13 mouse cellular contexts compared by ENCODE assay signal in the genomic region with DNA sequence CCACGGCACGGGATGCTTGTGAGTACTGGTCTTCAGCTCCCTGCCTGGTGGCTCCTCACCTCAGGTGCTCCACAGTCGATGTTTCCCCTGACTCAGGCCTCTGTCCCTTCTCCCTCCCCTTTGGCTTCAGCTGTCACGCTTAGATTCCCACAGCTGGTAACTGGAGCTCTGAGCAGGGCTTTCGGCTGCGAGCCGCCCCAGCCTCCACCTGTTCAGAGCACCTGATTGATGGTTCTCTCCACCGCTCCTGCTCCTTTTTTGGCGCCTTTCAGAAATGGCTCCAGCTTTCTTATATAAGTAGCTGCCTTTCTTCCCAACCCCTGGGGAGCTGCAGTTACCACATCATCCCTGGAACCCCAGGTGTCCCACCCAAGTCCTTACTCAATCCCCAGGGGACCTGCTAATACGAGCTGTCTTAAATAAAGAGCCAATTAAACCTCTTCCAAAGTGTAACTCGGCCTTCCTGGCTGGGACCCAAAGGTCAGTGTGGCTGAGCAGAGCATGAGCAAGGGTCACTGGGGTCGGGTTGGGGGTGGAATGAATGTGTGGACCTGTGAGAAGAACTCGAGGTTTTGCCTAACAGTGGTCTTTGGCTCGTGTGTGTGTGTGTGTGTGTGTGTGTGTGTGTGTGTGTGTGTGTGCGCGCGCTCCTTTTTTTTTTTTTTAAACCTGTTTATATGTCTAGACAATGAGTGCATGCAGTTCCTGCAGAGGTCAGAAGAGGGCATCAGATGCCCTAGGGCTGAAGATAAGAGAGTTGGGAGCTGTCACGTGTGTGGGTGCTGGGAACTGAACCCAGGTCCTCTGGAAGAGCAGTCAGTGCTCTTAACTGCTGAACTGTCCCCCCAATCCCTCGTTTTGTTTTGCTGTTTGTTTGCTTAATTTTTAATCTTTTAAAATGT. TPM values are rescaled to one million over a fixed set of nuclear protein-coding genes. Genes with fewer than 3 reads are reported as not detected.
DNase-seq lines count a peak whose midpoint lies in the region; ATAC-seq and TF ChIP-seq lines count a peak whose summit lies in the region.
"Had no signal": no experiment of that assay in that cellular context is flagged by ENCODE, and none has a peak within 500 bp of the region (broad histone marks: within the 10 kb centered on the region; RNA-seq: fewer than 3 reads in every experiment).

No protein-coding gene starts in this region.

- H3K27me3 ChIP-seq in liver, embryonic 11.5 days (replicated peaks; ENCODE audit: control insufficient read depth, insufficient read depth, low read length), result no peaks in the 10 kb centered on the region
- H3K27me3 ChIP-seq in embryonic facial prominence, embryonic 14.5 days (replicated peaks; ENCODE audit: control insufficient read depth, insufficient read depth, low read length), result no peaks in the 10 kb centered on the region
- H3K27me3 ChIP-seq in kidney, embryonic 14.5 days (ENCODE audit: control insufficient read depth, insufficient read depth, low read length), result no peaks in the 10 kb centered on the region
- H3K27me3 ChIP-seq in liver, postnatal 0 days (ENCODE audit: insufficient read depth, low read length), result no peaks in the 10 kb centered on the region
- H3K27me3 ChIP-seq: forebrain, embryonic 15.5 days had no signal

- no peak overlapping the region for H3K4me2 ChIP-seq in liver, embryonic 11.5 days
- H3K4me2 ChIP-seq in embryonic facial prominence, embryonic 14.5 days (ENCODE audit: low read depth, low read length), result no peak overlapping the region
- 0 out of 2 replicates have a peak overlapping the region, but pooled peaks have one; percentile 8 for H3K4me2 ChIP-seq in kidney, embryonic 14.5 days (replicated peaks; ENCODE audit: low read depth, low read length)
- 0 out of 2 replicates have a peak overlapping the region, but pooled peaks have one; percentile 11 for H3K4me2 ChIP-seq in liver, postnatal 0 days (ENCODE audit: low read depth, low read length)
- H3K4me2 ChIP-seq: forebrain, embryonic 15.5 days had no signal

- peak; percentile 27 for DNase-seq in liver
- DNase-seq in liver, embryonic 11.5 days (ENCODE audit: low spot score), result no peak
- peak; percentile 50 for DNase-seq in embryonic facial prominence, embryonic 14.5 days (ENCODE audit: low spot score)
- DNase-seq in liver, postnatal 0 days, result no peak
- no peak for DNase-seq in left cerebral cortex, adult 11 months (ENCODE audit: low spot score)
- DNase-seq in layer of hippocampus, postnatal 25 days (ENCODE audit: extremely low spot score in 1 of 2, low spot score in 1 of 2), result no peak
- DNase-seq in right cerebral cortex, adult 18-20 months, result no peak
- DNase-seq: cerebellum, postnatal 36 days; lung, postnatal 36 days; right cerebral cortex, postnatal 14 days; thymus, adult 2 months had no signal

- 43% methylated on average over 16 of the region's 19 CpGs for WGBS in liver, embryonic 11.5 days
- 56% methylated on average over 18 of the region's 19 CpGs for WGBS in embryonic facial prominence, embryonic 14.5 days
- WGBS in kidney, embryonic 14.5 days, result 39% methylated on average over 19 of the region's 19 CpGs
- 53% methylated on average over 19 of the region's 19 CpGs for WGBS in liver, postnatal 0 days (ENCODE audit: insufficient replicate concordance)

- H3K4me1 ChIP-seq in liver, embryonic 11.5 days (replicated peaks; ENCODE audit: control insufficient read depth, insufficient read depth, low read length), result no peaks in the 10 kb centered on the region
- no peaks in the 10 kb centered on the region for H3K4me1 ChIP-seq in embryonic facial prominence, embryonic 14.5 days (ENCODE audit: control insufficient read depth, insufficient read depth, low read length)
- H3K4me1 ChIP-seq in kidney, embryonic 14.5 days (ENCODE audit: control insufficient read depth, insufficient read depth, low read length), result no peaks in the 10 kb centered on the region
- no peaks in the 10 kb centered on the region for H3K4me1 ChIP-seq in liver, postnatal 0 days (ENCODE audit: insufficient read depth)

- no peak overlapping the region for H3K4me3 ChIP-seq in liver, embryonic 11.5 days (ENCODE audit: low read depth, low read length)
- no peak overlapping the region for H3K4me3 ChIP-seq in embryonic facial prominence, embryonic 14.5 days (ENCODE audit: low read depth, low read length)
- H3K4me3 ChIP-seq in kidney, embryonic 14.5 days (ENCODE audit: low read length), result no peak overlapping the region
- H3K4me3 ChIP-seq in liver, postnatal 0 days (ENCODE audit: low read depth, low read length), result no peak overlapping the region
- H3K4me3 ChIP-seq: forebrain, embryonic 15.5 days had no signal

- H3K9ac ChIP-seq in liver, embryonic 11.5 days (ENCODE audit: low read depth, low read length), result no peak overlapping the region
- H3K9ac ChIP-seq in embryonic facial prominence, embryonic 14.5 days (ENCODE audit: low read depth, low read length), result no peak overlapping the region
- H3K9ac ChIP-seq in kidney, embryonic 14.5 days (ENCODE audit: low read depth, low read length), result no peak overlapping the region
- H3K9ac ChIP-seq in liver, postnatal 0 days (replicated peaks), result no peak overlapping the region
- H3K9ac ChIP-seq: forebrain, embryonic 15.5 days had no signal

- no peak for ATAC-seq in liver, embryonic 11.5 days (replicated peaks; ENCODE audit: low FRiP score)
- ATAC-seq in embryonic facial prominence, embryonic 14.5 days (ENCODE audit: low read depth), result peak; percentile 70
- ATAC-seq in kidney, embryonic 14.5 days (ENCODE audit: low FRiP score, low TSS enrichment), result peak; percentile 91
- peak; percentile 38; the same call in 1 of the 2 replicates for ATAC-seq in liver, postnatal 0 days
- ATAC-seq: forebrain, embryonic 15.5 days had no signal

- TF ChIP-seq CTCF in liver, postnatal 0 days (IDR thresholded peaks at IDR 0.05; ENCODE audit: low read depth), result no peak

- H3K9me3 ChIP-seq in liver, embryonic 11.5 days (ENCODE audit: control insufficient read depth, low read length), result no peaks in the 10 kb centered on the region
- H3K9me3 ChIP-seq in embryonic facial prominence, embryonic 14.5 days (ENCODE audit: control insufficient read depth, low read length), result no peaks in the 10 kb centered on the region
- H3K9me3 ChIP-seq in kidney, embryonic 14.5 days (ENCODE audit: control insufficient read depth, low read length), result no peaks in the 10 kb centered on the region
- H3K9me3 ChIP-seq in liver, postnatal 0 days (ENCODE audit: low read length), result no peaks in the 10 kb centered on the region
- H3K9me3 ChIP-seq: forebrain, embryonic 15.5 days had no signal

- no peak for TF ChIP-seq EP300 in liver, postnatal 0 days (IDR thresholded peaks at IDR 0.05; ENCODE audit: low read depth)

- no peak overlapping the region; the same call in 1 of the 2 replicates for H3K27ac ChIP-seq in liver, embryonic 11.5 days (ENCODE audit: low read depth, low read length)
- H3K27ac ChIP-seq in embryonic facial prominence, embryonic 14.5 days (replicated peaks; ENCODE audit: low read depth, low read length), result no peak overlapping the region
- peak overlapping the region; percentile 37; the same call in 1 of the 2 replicates for H3K27ac ChIP-seq in kidney, embryonic 14.5 days (ENCODE audit: low read depth, low read length)
- H3K27ac ChIP-seq in liver, postnatal 0 days (ENCODE audit: low read depth), result no peak overlapping the region
- H3K27ac ChIP-seq: forebrain, embryonic 15.5 days had no signal

- no peaks in the 10 kb centered on the region for H3K36me3 ChIP-seq in liver, embryonic 11.5 days (ENCODE audit: control insufficient read depth, insufficient read depth, low read length)
- H3K36me3 ChIP-seq in embryonic facial prominence, embryonic 14.5 days (ENCODE audit: control insufficient read depth, insufficient read depth, low read length), result no peaks in the 10 kb centered on the region; the same call in 1 of the 2 replicates
- H3K36me3 ChIP-seq in kidney, embryonic 14.5 days (ENCODE audit: control insufficient read depth, insufficient read depth, low read length), result no peaks in the 10 kb centered on the region
- no peaks in the 10 kb centered on the region for H3K36me3 ChIP-seq in liver, postnatal 0 days (replicated peaks; ENCODE audit: insufficient read depth, low read length)
- H3K36me3 ChIP-seq: forebrain, embryonic 15.5 days had no signal

RNA-seq across cellular contexts. Expression of a gene that starts 24.2 kb away (rescaled TPM):
- polyA plus RNA-seq in liver, embryonic 11.5 days (2014; fragmentation: Nextera tagmentation; extraction: Ambion mirVana), result 5.2 and 6.0 TPM in 2 replicates
- 12.2 and 13.5 TPM in 2 replicates for polyA plus RNA-seq in embryonic facial prominence, embryonic 14.5 days (2014; fragmentation: Nextera tagmentation; extraction: Ambion mirVana)
- polyA plus RNA-seq in kidney, embryonic 14.5 days (2014; fragmentation: Nextera tagmentation; extraction: Ambion mirVana), result 19.4 and 19.8 TPM in 2 replicates
- 4.0 and 4.5 TPM in 2 replicates for polyA plus RNA-seq in liver, postnatal 0 days (2015; fragmentation: Nextera tagmentation; extraction: Ambion mirVana)
- total RNA-seq in layer of hippocampus, postnatal 25 days (2021), result 10 to 100 TPM; 41.7 to 49.8 TPM

RNA-seq across cellular contexts. Expression of a gene that starts 33.9 kb away (rescaled TPM):
- 39.9 and 51.2 TPM in 2 replicates for polyA plus RNA-seq in liver, embryonic 11.5 days (2014; fragmentation: Nextera tagmentation; extraction: Ambion mirVana)
- polyA plus RNA-seq in embryonic facial prominence, embryonic 14.5 days (2014; fragmentation: Nextera tagmentation; extraction: Ambion mirVana), result 42.4 and 46.5 TPM in 2 replicates
- 57.0 and 85.8 TPM in 2 replicates for polyA plus RNA-seq in kidney, embryonic 14.5 days (2014; fragmentation: Nextera tagmentation; extraction: Ambion mirVana)
- 48.4 and 51.6 TPM in 2 replicates for polyA plus RNA-seq in liver, postnatal 0 days (2015; fragmentation: Nextera tagmentation; extraction: Ambion mirVana)
- 10 to 100 TPM; 43.5 to 53.4 TPM for total RNA-seq in layer of hippocampus, postnatal 25 days (2021)

Comparison
In these comparisons a context has a peak if more than half of its experiments do, and no peak if none do; other contexts are left out.
1. DNase-seq: peak in liver (single experiment) and embryonic facial prominence, embryonic 14.5 days (single experiment); none in liver, embryonic 11.5 days (single experiment), liver, postnatal 0 days (single experiment), left cerebral cortex, adult 11 months (single experiment), layer of hippocampus, postnatal 25 days (0 of 2) and right cerebral cortex, adult 18-20 months (single experiment).
2. H3K4me2 ChIP-seq: peak in kidney, embryonic 14.5 days (single experiment) and liver, postnatal 0 days (single experiment); none in liver, embryonic 11.5 days (single experiment) and embryonic facial prominence, embryonic 14.5 days (single experiment).